Mouse (Mus musculus) neural tube, embryonic 13.5 days (tissue): ENCODE measurements around the gene Neurod2. TPM values are rescaled to one million over a fixed set of nuclear protein-coding genes. Genes with fewer than 3 reads are reported as not detected.

Source experiments
- ATAC-seq: fragments of 200-750 bp; cut with Nextera tagmentation; 2 replicates; pipeline ENCODE4 v1.8.0; 2017; ENCODE audit warnings: low read depth, mild to moderate bottlenecking, moderate TSS enrichment, moderate library complexity
- H3K27ac ChIP-seq: fragments of 300-500 bp; sonication (generic); replicated peaks from 2 replicates; pipeline ENCODE4 v1.5.1; 2015; ENCODE audit warnings: moderate library complexity, mild to moderate bottlenecking, inconsistent platforms
- H3K27me3 ChIP-seq: fragments of 300-500 bp; sonication (generic); 2 replicates; pipeline ENCODE4 v1.6.1; 2015; ENCODE audit warnings: mild to moderate bottlenecking, inconsistent platforms
- H3K36me3 ChIP-seq: fragments of 300-500 bp; sonication (generic); 2 replicates; pipeline ENCODE4 v1.6.1; 2015; ENCODE audit warnings: mild to moderate bottlenecking, inconsistent platforms
- H3K4me1 ChIP-seq: fragments of 300-500 bp; sonication (generic); replicated peaks from 2 replicates; pipeline ENCODE4 v1.6.1; 2015; ENCODE audit warnings: inconsistent platforms
- H3K4me2 ChIP-seq: fragments of 300-500 bp; sonication (generic); 2 replicates; pipeline ENCODE4 v1.6.1; 2015; ENCODE audit warnings: inconsistent platforms, mild to moderate bottlenecking, moderate library complexity
- H3K4me3 ChIP-seq: fragments of 300-500 bp; sonication (generic); 2 replicates; pipeline ENCODE4 v1.5.1; 2015; ENCODE audit warnings: mild to moderate bottlenecking, inconsistent platforms
- H3K9ac ChIP-seq: fragments of 300-500 bp; sonication (generic); 2 replicates; pipeline ENCODE4 v1.6.1; 2015; ENCODE audit warnings: moderate library complexity, mild to moderate bottlenecking, inconsistent platforms
- H3K9me3 ChIP-seq: fragments of 300-500 bp; sonication (generic); 2 replicates; pipeline ENCODE4 v1.6.1; 2016; ENCODE audit warnings: inconsistent platforms
- WGBS: fragments of 180-500 bp; shearing (Covaris S2); methylation state at CpG from one replicate; pipeline ENCODE4 v1.1.7; 2015; 5-methylcytosine and 5-hydroxymethylcytosine counted together
- polyA plus RNA-seq: library from polyadenylated mRNA; unstranded; fragments of >200 nt; fragmentation: Nextera tagmentation; extraction: Ambion mirVana; gene quantifications from 2 replicates; pipeline ENCODE4 v1.2.1, GENCODE M21; 2015

Neurod2 gene
- polyA plus RNA-seq, 1 experiment from 2014 or later: 27.0 TPM

GRCm38 (mm10) chr11:98319544-98319943 lies 9.9 kb downstream of the Neurod2 start:
- peak overlapping the region; percentile 25; the same call in 1 of the 2 replicates for H3K27ac ChIP-seq
- no peak overlapping the region for H3K4me3 ChIP-seq
- no peaks in the 10 kb centered on the region for H3K9me3 ChIP-seq
- H3K36me3 ChIP-seq: no peaks in the 10 kb centered on the region
- no peak for ATAC-seq
- WGBS: 11% methylated on average over 4 of the region's 4 CpGs
- peaks cover 100% of the 10 kb centered on the region for H3K27me3 ChIP-seq
- no peak overlapping the region for H3K4me2 ChIP-seq
- peaks cover 42% of the 10 kb centered on the region for H3K4me1 ChIP-seq
- no peak overlapping the region for H3K9ac ChIP-seq

GRCm38 (mm10) chr11:98319120-98319519 lies 10.3 kb downstream of the Neurod2 start:
- Histone ChIP-seq H3K27me3 (peaks cover 100% of the 10 kb centered on the region), H3K36me3 (no peaks in the 10 kb centered on the region), H3K9ac (no peak overlapping the region), H3K4me3 (no peak overlapping the region), H3K27ac (peak overlapping the region; percentile 52; the same call in 1 of the 2 replicates), H3K4me2 (peak overlapping the region; percentile 11; the same call in 1 of the 2 replicates), H3K4me1 (peaks cover 38% of the 10 kb centered on the region), H3K9me3 (no peaks in the 10 kb centered on the region)
- ATAC-seq: no peak
- WGBS: under 1% methylated on average over 15 of the region's 15 CpGs

- Histone ChIP-seq H3K9me3 (no peaks in the 10 kb centered on the region), H3K36me3 (no peaks in the 10 kb centered on the region), H3K4me1 (peaks cover 41% of the 10 kb centered on the region), H3K27me3 (peaks cover 100% of the 10 kb centered on the region), H3K4me2 (peak overlapping the region; percentile 11; the same call in 1 of the 2 replicates), H3K27ac (peak overlapping the region; percentile 52; the same call in 1 of the 2 replicates), H3K9ac (no peak overlapping the region), H3K4me3 (no peak overlapping the region)
- ATAC-seq: no peak
- under 1% methylated on average over 14 of the region's 14 CpGs for WGBS
Observed at GRCm38 (mm10) chr11:98318421-98319116, 10.9 kb downstream of the Neurod2 start.

GRCm38 (mm10) chr11:98317479-98317878 lies 12.0 kb downstream of the Neurod2 start:
- H3K9me3 ChIP-seq: no peaks in the 10 kb centered on the region
- no peaks in the 10 kb centered on the region for H3K36me3 ChIP-seq
- H3K4me2 ChIP-seq: no peak overlapping the region
- no peak overlapping the region for H3K4me3 ChIP-seq
- no peak for ATAC-seq
- H3K27ac ChIP-seq: no peak overlapping the region; the same call in 1 of the 2 replicates
- peaks cover 99% of the 10 kb centered on the region for H3K27me3 ChIP-seq
- no peak overlapping the region for H3K9ac ChIP-seq
- WGBS: under 1% methylated on average over 7 of the region's 7 CpGs
- H3K4me1 ChIP-seq: peaks cover 43% of the 10 kb centered on the region

- WGBS: 1% methylated on average over 26 of the region's 26 CpGs
Observed at GRCm38 (mm10) chr11:98313790-98314323, 15.6 kb downstream of the Neurod2 start.

GRCm38 (mm10) chr11:98298484-98299205 lies 30.8 kb downstream of the Neurod2 start:
- Histone ChIP-seq H3K27ac (no peak overlapping the region), H3K4me3 (no peak overlapping the region), H3K4me1 (peaks cover 52% of the 10 kb centered on the region), H3K4me2 (no peak overlapping the region), H3K36me3 (no peaks in the 10 kb centered on the region), H3K9ac (peak overlapping the region; percentile 38; the same call in 1 of the 2 replicates), H3K27me3 (peaks cover 44% of the 10 kb centered on the region), H3K9me3 (no peaks in the 10 kb centered on the region)
- no peak for ATAC-seq
- 2% methylated on average over 10 of the region's 10 CpGs for WGBS

More at GRCm38 (mm10) chr11:98313790-98314323, 15.6 kb downstream of the Neurod2 start:
- Histone ChIP-seq H3K27ac (no peak overlapping the region), H3K4me2 (peak overlapping the region; percentile 29), H3K9ac (0 out of 2 replicates have a peak overlapping the region, but pooled peaks have one; percentile 22), H3K36me3 (no peaks in the 10 kb centered on the region), H3K4me3 (no peak overlapping the region), H3K9me3 (no peaks in the 10 kb centered on the region), H3K4me1 (peaks cover 19% of the 10 kb centered on the region), H3K27me3 (peaks cover 96% of the 10 kb centered on the region)
- ATAC-seq: no peak

- WGBS: 18% methylated on average over 7 of the region's 7 CpGs
- no peaks in the 10 kb centered on the region for H3K9me3 ChIP-seq
- no peak overlapping the region for H3K27ac ChIP-seq
- H3K4me2 ChIP-seq: no peak overlapping the region
- peaks cover 44% of the 10 kb centered on the region for H3K27me3 ChIP-seq
- ATAC-seq: no peak
- no peak overlapping the region for H3K9ac ChIP-seq
- no peak overlapping the region for H3K4me3 ChIP-seq
- H3K36me3 ChIP-seq: no peaks in the 10 kb centered on the region
- H3K4me1 ChIP-seq: peaks cover 56% of the 10 kb centered on the region
Observed at GRCm38 (mm10) chr11:98297778-98298177, 31.7 kb downstream of the Neurod2 start.

GRCm38 (mm10) chr11:98296916-98297315 lies 32.5 kb downstream of the Neurod2 start:
- no peak for ATAC-seq
- 57% methylated on average over 2 of the region's 2 CpGs for WGBS
- no peak overlapping the region for H3K4me3 ChIP-seq
- no peaks in the 10 kb centered on the region for H3K9me3 ChIP-seq
- H3K36me3 ChIP-seq: no peaks in the 10 kb centered on the region
- H3K4me2 ChIP-seq: no peak overlapping the region
- peaks cover 44% of the 10 kb centered on the region for H3K27me3 ChIP-seq
- peaks cover 56% of the 10 kb centered on the region for H3K4me1 ChIP-seq
- no peak overlapping the region for H3K9ac ChIP-seq
- no peak overlapping the region for H3K27ac ChIP-seq

GRCm38 (mm10) chr11:98296277-98296676 lies 33.2 kb downstream of the Neurod2 start:
- Histone ChIP-seq H3K27me3 (peaks cover 47% of the 10 kb centered on the region), H3K9ac (peak overlapping the region; percentile 50; the same call in 1 of the 2 replicates), H3K27ac (peak overlapping the region; percentile 77), H3K4me1 (peaks cover 56% of the 10 kb centered on the region), H3K36me3 (no peaks in the 10 kb centered on the region), H3K9me3 (no peaks in the 10 kb centered on the region), H3K4me2 (peak overlapping the region; percentile 91), H3K4me3 (no peak overlapping the region)
- WGBS: under 1% methylated on average over 5 of the region's 5 CpGs
- 0 out of 2 replicates have a peak, but pooled peaks have one; percentile 20 for ATAC-seq

GRCm38 (mm10) chr11:98295013-98295585 lies 34.3 kb downstream of the Neurod2 start:
- Histone ChIP-seq H3K9me3 (no peaks in the 10 kb centered on the region), H3K36me3 (no peaks in the 10 kb centered on the region), H3K4me3 (peak overlapping the region; percentile 57), H3K9ac (peak overlapping the region; percentile 73), H3K27me3 (peaks cover 51% of the 10 kb centered on the region), H3K4me2 (peak overlapping the region; percentile 91), H3K4me1 (peaks cover 67% of the 10 kb centered on the region), H3K27ac (peak overlapping the region; percentile 77)
- WGBS: 5% methylated on average over 9 of the region's 9 CpGs
- no peak for ATAC-seq

GRCm38 (mm10) chr11:98294188-98295012 lies 35.0 kb downstream of the Neurod2 start:
- 1% methylated on average over 57 of the region's 58 CpGs for WGBS
- Histone ChIP-seq H3K9me3 (no peaks in the 10 kb centered on the region), H3K4me2 (peak overlapping the region; percentile 91), H3K27me3 (peaks cover 48% of the 10 kb centered on the region), H3K4me1 (peaks cover 74% of the 10 kb centered on the region), H3K9ac (peak overlapping the region; percentile 73), H3K4me3 (peak overlapping the region; percentile 57), H3K36me3 (no peaks in the 10 kb centered on the region), H3K27ac (peak overlapping the region; percentile 77)
- ATAC-seq: peak; percentile 73
